Mouse (Mus musculus) heart, adult 8-10 months (tissue): ENCODE measurements around the gene Cep85l. TPM values are rescaled to one million over a fixed set of nuclear protein-coding genes. Genes with fewer than 3 reads are reported as not detected.

Source experiments
- total RNA-seq, 4 experiments: library from RNA; stranded (reverse); gene quantifications; 2 replicates each; pipeline ENCODE4 v1.2.4; 2022

Cep85l gene
- total RNA-seq, 4 experiments from 2014 or later: 13.1 to 16.0 (median 14.3) TPM

Other genes starting within 250 kb of the Cep85l start
- gene Pln, start 42.3 kb downstream of the Cep85l start, total RNA-seq: 1,000 to 10,000 TPM; 7,188 to 8,681 (median 7,674) TPM
- gene Asf1a, start 216.8 kb upstream of the Cep85l start, total RNA-seq: 10 to 100 TPM; 26.4 to 30.3 (median 29.1) TPM